In the genomic region with DNA sequence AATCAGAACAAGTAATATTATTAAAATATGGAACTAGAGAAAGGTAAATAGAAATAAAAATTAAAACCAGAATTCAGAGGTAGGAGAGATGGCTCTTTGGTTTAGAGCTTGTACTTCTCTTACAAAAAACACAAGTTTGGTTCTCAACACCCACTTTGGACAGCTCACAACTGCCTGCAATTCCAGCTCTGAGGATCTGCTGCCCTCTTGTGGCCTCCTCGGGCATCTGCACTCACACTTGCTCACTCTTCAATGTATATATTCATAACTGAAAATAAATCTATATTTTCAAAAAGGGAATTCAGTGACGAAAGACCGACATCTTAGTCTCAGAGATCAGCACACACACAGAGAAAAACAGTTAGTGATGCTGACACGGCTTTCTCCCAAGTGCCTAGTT, we compare ENCODE assay signal across 11 mouse cellular contexts.
DNase-seq lines count a peak whose midpoint lies in the region; ATAC-seq and TF ChIP-seq lines count a peak whose summit lies in the region.
"Had no signal": no experiment of that assay in that cellular context is flagged by ENCODE, and none has a peak within 500 bp of the region (broad histone marks: within the 10 kb centered on the region; RNA-seq: fewer than 3 reads in every experiment).

No protein-coding gene starts in this region.

- peak; percentile 57 for TF ChIP-seq CTCF in heart, adult 2 months (IDR thresholded peaks at IDR 0.05)

- H3K9ac ChIP-seq in heart, adult 2 months (ENCODE audit: low read depth, low read length), result no peak overlapping the region
- H3K9ac ChIP-seq in heart, embryonic 12.5 days, result no peak overlapping the region
- H3K9ac ChIP-seq in midbrain, embryonic 14.5 days (replicated peaks; ENCODE audit: low read length), result no peak overlapping the region

- no peak overlapping the region for H3K4me3 ChIP-seq in heart, adult 2 months
- no peak overlapping the region for H3K4me3 ChIP-seq in heart, embryonic 12.5 days
- no peak overlapping the region for H3K4me3 ChIP-seq in embryonic facial prominence, embryonic 10.5 days
- no peak overlapping the region for H3K4me3 ChIP-seq in midbrain, embryonic 14.5 days (replicated peaks; ENCODE audit: low read depth, low read length)

- no peak for ATAC-seq in heart, embryonic 12.5 days (ENCODE audit: insufficient number of reproducible peaks, low FRiP score)
- no peak for ATAC-seq in midbrain, embryonic 14.5 days (ENCODE audit: low FRiP score, low TSS enrichment)

- intact Hi-C loops in heart, adult 2 months (cut with DNase I), result no loop called here

- TF ChIP-seq EP300 in heart, adult 2 months (IDR thresholded peaks at IDR 0.05; ENCODE audit: insufficient read depth, low read depth, low read length), result no peak

- H3K27me3 ChIP-seq in heart, adult 2 months (ENCODE audit: control insufficient read depth, insufficient read depth, low read length), result no peaks in the 10 kb centered on the region
- no peaks in the 10 kb centered on the region for H3K27me3 ChIP-seq in heart, embryonic 12.5 days (replicated peaks)
- no peaks in the 10 kb centered on the region for H3K27me3 ChIP-seq in embryonic facial prominence, embryonic 10.5 days (replicated peaks; ENCODE audit: low read depth, poor library complexity, severe bottlenecking)
- H3K27me3 ChIP-seq in midbrain, embryonic 14.5 days (ENCODE audit: control insufficient read depth, insufficient read depth, low read length), result no peaks in the 10 kb centered on the region

- H3K36me3 ChIP-seq in heart, adult 2 months (ENCODE audit: control insufficient read depth, insufficient read depth, low read length), result no peaks in the 10 kb centered on the region
- no peaks in the 10 kb centered on the region for H3K36me3 ChIP-seq in heart, embryonic 12.5 days
- no peaks in the 10 kb centered on the region for H3K36me3 ChIP-seq in embryonic facial prominence, embryonic 10.5 days (replicated peaks)
- 0 out of 2 replicates have a peak, but pooled peaks cover 2% of the 10 kb centered on the region for H3K36me3 ChIP-seq in midbrain, embryonic 14.5 days (ENCODE audit: control insufficient read depth, insufficient read depth, low read length)

- no peak for DNase-seq in heart, adult 2 months
- peak; percentile 19 for DNase-seq in thymus, postnatal 4 days
- no peak for DNase-seq in thymus, postnatal 14 days
- peak; percentile 15 for DNase-seq in embryonic facial prominence, embryonic 10.5 days (ENCODE audit: low spot score)
- no peak for DNase-seq in midbrain, embryonic 14.5 days
- no peak for DNase-seq in urinary bladder, postnatal 4 days (ENCODE audit: low spot score in 2 of 2)
- DNase-seq in cerebellum, adult 11-12 months, result no peak
- DNase-seq: cerebellum, postnatal 25 days; heart, postnatal 4 days had no signal

- WGBS in heart, adult 2 months, result 67% methylated on average over 4 of the region's 4 CpGs
- 57% methylated on average over 4 of the region's 4 CpGs for WGBS in heart, embryonic 12.5 days
- 66% methylated on average over 4 of the region's 4 CpGs for WGBS in embryonic facial prominence, embryonic 10.5 days
- WGBS in midbrain, embryonic 14.5 days, result 72% methylated on average over 4 of the region's 4 CpGs

- no peaks in the 10 kb centered on the region for H3K4me1 ChIP-seq in heart, adult 2 months (ENCODE audit: control insufficient read depth, insufficient read depth, low read length)
- H3K4me1 ChIP-seq in heart, embryonic 12.5 days (replicated peaks), result no peaks in the 10 kb centered on the region
- H3K4me1 ChIP-seq in embryonic facial prominence, embryonic 10.5 days, result no peaks in the 10 kb centered on the region
- H3K4me1 ChIP-seq in midbrain, embryonic 14.5 days (ENCODE audit: control insufficient read depth, insufficient read depth, low read length), result no peaks in the 10 kb centered on the region

- no peak for TF ChIP-seq POLR2A in heart, adult 2 months (IDR thresholded peaks at IDR 0.05; ENCODE audit: insufficient read depth, low read depth, low read length)

- H3K79me2 ChIP-seq in heart, adult 2 months (replicated peaks; ENCODE audit: control insufficient read depth, insufficient read depth, low read length), result no peaks in the 10 kb centered on the region

- H3K4me2 ChIP-seq in heart, embryonic 12.5 days, result no peak overlapping the region
- no peak overlapping the region for H3K4me2 ChIP-seq in midbrain, embryonic 14.5 days (ENCODE audit: low read length)

- H3K27ac ChIP-seq in heart, adult 2 months, result no peak overlapping the region
- H3K27ac ChIP-seq in heart, embryonic 12.5 days (ENCODE audit: poor library complexity, severe bottlenecking), result no peak overlapping the region
- no peak overlapping the region for H3K27ac ChIP-seq in embryonic facial prominence, embryonic 10.5 days (replicated peaks)
- no peak overlapping the region for H3K27ac ChIP-seq in midbrain, embryonic 14.5 days (replicated peaks; ENCODE audit: low read depth, low read length)
- H3K27ac ChIP-seq: macrophage had no signal

- no peaks in the 10 kb centered on the region for H3K9me3 ChIP-seq in heart, embryonic 12.5 days (replicated peaks)
- H3K9me3 ChIP-seq in embryonic facial prominence, embryonic 10.5 days, result no peaks in the 10 kb centered on the region
- no peaks in the 10 kb centered on the region for H3K9me3 ChIP-seq in midbrain, embryonic 14.5 days (ENCODE audit: control insufficient read depth, low read length)

Comparison
In these comparisons a context has a peak if more than half of its experiments do, and no peak if none do; other contexts are left out.
1. DNase-seq: peak in thymus, postnatal 4 days (single experiment) and embryonic facial prominence, embryonic 10.5 days (single experiment); none in heart, adult 2 months (0 of 2), thymus, postnatal 14 days (single experiment), midbrain, embryonic 14.5 days (single experiment), urinary bladder, postnatal 4 days (0 of 2) and cerebellum, adult 11-12 months (single experiment).